33 mouse cellular contexts compared by ENCODE assay signal in genomic region chr4:126360069-126360468, GRCm38 (mm10). TPM values are rescaled to one million over a fixed set of nuclear protein-coding genes. Genes with fewer than 3 reads are reported as not detected.
"Had no signal": no experiment of that assay in that cellular context is flagged by ENCODE, and none has a peak within 500 bp of the region (broad histone marks: within the 10 kb centered on the region; RNA-seq: fewer than 3 reads in every experiment).

No protein-coding gene starts in this region.

- H3K9me3 ChIP-seq: limb, embryonic 10.5 days; limb, embryonic 12.5 days; limb, embryonic 13.5 days; limb, embryonic 15.5 days; liver, embryonic 13.5 days; liver, embryonic 15.5 days; lung, embryonic 15.5 days; midbrain, embryonic 12.5 days; midbrain, embryonic 13.5 days; midbrain, embryonic 15.5 days; neural tube, embryonic 12.5 days had no signal

- ATAC-seq: lung, postnatal 0 days; midbrain, embryonic 13.5 days; midbrain, embryonic 15.5 days; midbrain, embryonic 16.5 days had no signal

- H3K27me3 ChIP-seq: limb, embryonic 12.5 days; limb, embryonic 13.5 days; limb, embryonic 15.5 days; liver, embryonic 13.5 days; liver, embryonic 15.5 days; lung, embryonic 15.5 days; megakaryocyte, embryonic 14.5 days; midbrain, embryonic 12.5 days; midbrain, embryonic 13.5 days; midbrain, embryonic 15.5 days; neural tube, embryonic 12.5 days had no signal

- H3K4me3 ChIP-seq: left cerebral cortex, adult 2 months; limb, embryonic 10.5 days; limb, embryonic 12.5 days; limb, embryonic 13.5 days; limb, embryonic 15.5 days; liver, embryonic 13.5 days; liver, embryonic 15.5 days; lung, embryonic 15.5 days; megakaryocyte, embryonic 14.5 days; midbrain, embryonic 10.5 days; midbrain, embryonic 12.5 days; midbrain, embryonic 13.5 days; midbrain, embryonic 15.5 days; myocyte; neural tube, embryonic 12.5 days had no signal

- DNase-seq: layer of hippocampus, postnatal 36 days; left cerebral cortex, postnatal 4 days; liver, embryonic 13.5 days; lung, adult 18-20 months; lung, adult 2 months; lung, embryonic 14.5 days; lung, postnatal 10 days; lung, postnatal 14 days; lung, postnatal 36 days; lung, postnatal 4 days; midbrain, embryonic 14.5 days had no signal

- H3K4me1 ChIP-seq: limb, embryonic 10.5 days; limb, embryonic 12.5 days; limb, embryonic 13.5 days; limb, embryonic 15.5 days; liver, embryonic 13.5 days; liver, embryonic 15.5 days; lung, embryonic 15.5 days; megakaryocyte, embryonic 14.5 days; midbrain, embryonic 10.5 days; midbrain, embryonic 12.5 days; midbrain, embryonic 13.5 days; midbrain, embryonic 15.5 days; neural tube, embryonic 12.5 days had no signal

- H3K9ac ChIP-seq: limb, embryonic 12.5 days; limb, embryonic 13.5 days; limb, embryonic 15.5 days; liver, embryonic 13.5 days; liver, embryonic 14.5 days; liver, embryonic 15.5 days; lung, embryonic 14.5 days; lung, embryonic 15.5 days; midbrain, embryonic 12.5 days; midbrain, embryonic 13.5 days; midbrain, embryonic 15.5 days; neural tube, embryonic 12.5 days had no signal

- H3K27ac ChIP-seq: left cerebral cortex, adult 2 months; limb, embryonic 10.5 days; limb, embryonic 12.5 days; limb, embryonic 13.5 days; limb, embryonic 15.5 days; liver, embryonic 13.5 days; liver, embryonic 14.5 days; liver, embryonic 15.5 days; lung, embryonic 15.5 days; macrophage; midbrain, embryonic 10.5 days; midbrain, embryonic 12.5 days; midbrain, embryonic 13.5 days; midbrain, embryonic 15.5 days; neural tube, embryonic 12.5 days had no signal

- H3K4me2 ChIP-seq: limb, embryonic 12.5 days; limb, embryonic 13.5 days; limb, embryonic 15.5 days; liver, embryonic 13.5 days; liver, embryonic 15.5 days; lung, embryonic 14.5 days; lung, embryonic 15.5 days; midbrain, embryonic 11.5 days; midbrain, embryonic 12.5 days; midbrain, embryonic 13.5 days; midbrain, embryonic 15.5 days; neural tube, embryonic 12.5 days had no signal

RNA-seq across cellular contexts. Expression of gene Tekt2, which starts 34.6 kb away (rescaled TPM):
- total RNA-seq: megakaryocyte progenitor cell, adult 5-6 weeks; megakaryocyte-erythroid progenitor cell, adult 5-6 weeks; monocyte, adult 5-6 weeks had no signal
